Mouse (Mus musculus) thymus, adult 2 months (tissue): ENCODE measurements around the gene Myo18a. TPM values are rescaled to one million over a fixed set of nuclear protein-coding genes. Genes with fewer than 3 reads are reported as not detected.

Source experiments
- DNase-seq: peaks from one replicate; pipeline ENCODE4 v3.0.0; 2021
- H3K27ac ChIP-seq: fragments of 200-500 bp; 2 replicates; pipeline ENCODE4 v1.5.1; 2012; ENCODE audit warnings: low read length, control low read depth; ENCODE audit not compliant: control insufficient read depth, insufficient read depth
- H3K27me3 ChIP-seq: fragments of 200-500 bp; 2 replicates; pipeline ENCODE4 v1.6.1; 2012; ENCODE audit warnings: mild to moderate bottlenecking, low read length, moderate library complexity, mixed read lengths; ENCODE audit not compliant: control insufficient read depth, insufficient read depth
- H3K36me3 ChIP-seq: fragments of 200-500 bp; 2 replicates; pipeline ENCODE4 v1.6.1; 2012; ENCODE audit warnings: mild to moderate bottlenecking, low read length, moderate library complexity; ENCODE audit not compliant: control insufficient read depth, insufficient read depth
- H3K4me1 ChIP-seq: fragments of 200-500 bp; replicated peaks from 2 replicates; pipeline ENCODE4 v1.6.1; 2012; ENCODE audit warnings: low read length; ENCODE audit not compliant: control insufficient read depth, insufficient read depth
- H3K4me3 ChIP-seq: fragments of 200-500 bp; 2 replicates; pipeline ENCODE4 v1.5.1; 2012; ENCODE audit warnings: mild to moderate bottlenecking, low read length, control low read depth, moderate library complexity; ENCODE audit not compliant: control insufficient read depth, insufficient read depth
- CTCF ChIP-seq: fragments of 200-500 bp; IDR thresholded peaks from 2 replicates; pipeline ENCODE4 v1.5.1; 2012; ENCODE audit warnings: mild to moderate bottlenecking, control low read depth, low read length, moderate library complexity, borderline replicate concordance; ENCODE audit not compliant: control insufficient read depth, poor library complexity, insufficient read depth; ENCODE audit errors: extremely low read depth
- POLR2A ChIP-seq: fragments of 200-500 bp; IDR thresholded peaks from 2 replicates; pipeline ENCODE4 v1.6.1; 2012; ENCODE audit warnings: mild to moderate bottlenecking, low read length, control low read depth, moderate library complexity; ENCODE audit not compliant: control insufficient read depth, poor library complexity, insufficient read depth; ENCODE audit errors: extremely low read depth
- WGBS: fragments of 180-500 bp; shearing (Covaris S2); methylation state at CpG from one replicate; pipeline ENCODE4 v1.1.7; 2018; 5-methylcytosine and 5-hydroxymethylcytosine counted together
- polyA plus RNA-seq: library from polyadenylated mRNA; depleted of rRNA; stranded (reverse); fragments of >200 nt; gene quantifications from 2 replicates; pipeline ENCODE4 v1.2.3, GENCODE M21; 2012

The Myo18a gene
- polyA plus RNA-seq, 1 experiment = 105 TPM

GRCm38 (mm10) chr11:77837856-77838255 is 74.8 kb downstream of the Myo18a start:
- Histone ChIP-seq H3K27ac (no peak overlapping the region), H3K36me3 (peaks cover 45% of the 10 kb centered on the region), H3K27me3 (no peaks in the 10 kb centered on the region), H3K4me1 (no peaks in the 10 kb centered on the region), H3K4me3 (no peak overlapping the region)
- 97% methylated on average over 5 of the region's 5 CpGs for WGBS
- no peak for TF ChIP-seq POLR2A
- TF ChIP-seq CTCF = no peak
- no peak for DNase-seq

- TF ChIP-seq POLR2A = no peak
- no peak for TF ChIP-seq CTCF
- Histone ChIP-seq H3K4me3 (no peak overlapping the region), H3K36me3 (peaks cover 66% of the 10 kb centered on the region), H3K27me3 (no peaks in the 10 kb centered on the region), H3K4me1 (no peaks in the 10 kb centered on the region), H3K27ac (no peak overlapping the region)
- WGBS = 97% methylated on average over 16 of the region's 16 CpGs
- no peak for DNase-seq
Measured at GRCm38 (mm10) chr11:77840523-77841245, 77.6 kb downstream of the Myo18a start.

GRCm38 (mm10) chr11:77843068-77843905 is 80.2 kb downstream of the Myo18a start:
- H3K36me3 ChIP-seq = peaks cover 75% of the 10 kb centered on the region
- DNase-seq = no peak
- TF ChIP-seq POLR2A (no peak), CTCF (no peak)
- no peaks in the 10 kb centered on the region for H3K27me3 ChIP-seq
- no peaks in the 10 kb centered on the region for H3K4me1 ChIP-seq
- no peak overlapping the region for H3K27ac ChIP-seq
- WGBS = 95% methylated on average over 21 of the region's 21 CpGs
- no peak overlapping the region for H3K4me3 ChIP-seq

- Histone ChIP-seq H3K4me1 (no peaks in the 10 kb centered on the region), H3K27ac (no peak overlapping the region), H3K36me3 (peaks cover 76% of the 10 kb centered on the region), H3K27me3 (no peaks in the 10 kb centered on the region), H3K4me3 (no peak overlapping the region)
- TF ChIP-seq CTCF = no peak
- TF ChIP-seq POLR2A = no peak
- no peak for DNase-seq
- WGBS = 99% methylated on average over 4 of the region's 4 CpGs
Measured at GRCm38 (mm10) chr11:77843906-77844200, 80.8 kb downstream of the Myo18a start.

- 97% methylated on average over 9 of the region's 9 CpGs for WGBS
- H3K27me3 ChIP-seq = no peaks in the 10 kb centered on the region
- TF ChIP-seq CTCF (no peak), POLR2A (no peak)
- H3K36me3 ChIP-seq = peaks cover 71% of the 10 kb centered on the region
- no peak overlapping the region for H3K27ac ChIP-seq
- DNase-seq = no peak
- no peak overlapping the region for H3K4me3 ChIP-seq
- H3K4me1 ChIP-seq = no peaks in the 10 kb centered on the region
Measured at GRCm38 (mm10) chr11:77847599-77848128, 84.6 kb downstream of the Myo18a start.

GRCm38 (mm10) chr11:77848131-77848530 is 85.1 kb downstream of the Myo18a start:
- WGBS = 95% methylated on average over 5 of the region's 5 CpGs
- H3K36me3 ChIP-seq = peaks cover 70% of the 10 kb centered on the region

More at GRCm38 (mm10) chr11:77848131-77848530, 85.1 kb downstream of the Myo18a start:
- TF ChIP-seq CTCF = no peak
- no peak for TF ChIP-seq POLR2A
- H3K4me3 ChIP-seq = no peak overlapping the region
- DNase-seq = no peak
- H3K27me3 ChIP-seq = no peaks in the 10 kb centered on the region
- H3K27ac ChIP-seq = no peak overlapping the region
- H3K4me1 ChIP-seq = no peaks in the 10 kb centered on the region
